Mouse (Mus musculus) CH12.LX (cell line): Measurements from ENCODE around the gene Adamtsl1.

Experiments
- CTCF ChIP-seq, 2 experiments: IDR thresholded peaks in 1 of 2; conservative IDR thresholded peaks in 1 of 2; 2 replicates each; pipeline ENCODE4 v1.5.1; 2011 to 2012; ENCODE audit warnings: low read depth in 2 of 2, low read length in 2 of 2, improper control_type of control experiment in 1 of 2, inconsistent platforms in 1 of 2, mild to moderate bottlenecking in 1 of 2, moderate library complexity in 1 of 2
- EP300 ChIP-seq: IDR thresholded peaks from 2 replicates; pipeline ENCODE4 v1.6.1; 2011; ENCODE audit warnings: low read length, improper control_type of control experiment
- MAZ ChIP-seq: IDR thresholded peaks from 2 replicates; pipeline ENCODE4 v1.6.1; 2012; ENCODE audit warnings: low read depth, mild to moderate bottlenecking, inconsistent platforms, low read length, improper control_type of control experiment, moderate library complexity
- MXI1 ChIP-seq: IDR thresholded peaks from 2 replicates; pipeline ENCODE4 v1.6.1; 2011; ENCODE audit warnings: mild to moderate bottlenecking, low read depth, low read length, improper control_type of control experiment
- TCF12 ChIP-seq: IDR thresholded peaks from 2 replicates; pipeline ENCODE4 v1.6.1; 2014; ENCODE audit warnings: low read depth, mild to moderate bottlenecking, inconsistent platforms, low read length, improper control_type of control experiment
- ZMIZ1 ChIP-seq: IDR thresholded peaks from 2 replicates; pipeline ENCODE4 v1.6.1; 2012; ENCODE audit warnings: low read depth, mild to moderate bottlenecking, inconsistent platforms, low read length, improper control_type of control experiment

GRCm38 (mm10) chr4:86191195-86191594, 677.2 kb downstream of the Adamtsl1 start:
- no peak for TF ChIP-seq CTCF (conservative IDR thresholded peaks at IDR 0.05 in 1 of 2, IDR thresholded peaks at IDR 0.05 in 1 of 2; ENCODE audit: low read depth in 2 of 2, low read length in 2 of 2)
- no peak for TF ChIP-seq EP300
- TF ChIP-seq TCF12: no peak
- TF ChIP-seq ZMIZ1: no peak
- TF ChIP-seq MAZ: no peak
- no peak for TF ChIP-seq MXI1
